Mouse (Mus musculus) spleen, postnatal 10 days (tissue): ENCODE data around the gene Dirc2.

ENCODE experiments used
- DNase-seq, 2 experiments: peaks; one replicate each; pipeline ENCODE4 v3.0.0; 2021 to 2022; ENCODE audit warnings: low spot score in 2 of 2

Gene Dirc2

GRCm38 (mm10) chr16:35740357-35740756, 28.8 kb downstream of the Dirc2 start:
- no peak for DNase-seq

DNA sequence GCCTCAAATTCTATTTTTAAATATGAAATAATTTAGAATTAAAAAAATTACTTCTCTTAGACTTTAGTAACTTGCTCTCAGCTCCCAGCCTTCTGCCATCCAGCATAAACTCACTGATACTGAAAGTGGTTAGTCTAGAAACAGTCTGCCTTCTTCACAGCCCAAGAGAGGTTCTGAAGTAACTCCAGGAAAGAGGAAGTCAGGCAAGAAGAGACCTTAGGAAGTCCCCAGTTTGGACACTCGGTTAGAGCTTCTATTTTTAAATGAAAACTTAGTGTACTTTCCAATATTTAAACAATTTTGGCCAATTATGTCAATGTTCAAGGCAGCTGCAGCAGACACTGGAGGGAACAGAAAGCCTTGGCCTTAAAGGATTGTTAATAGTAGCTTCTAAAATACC, 29.6 kb downstream of the Dirc2 start:
- DNase-seq = no peak

- DNase-seq = no peak
These were observed 30.9 kb downstream of the Dirc2 start for GRCm38 (mm10) chr16:35738096-35738767.

GRCm38 (mm10) chr16:35734038-35734437, 35.1 kb downstream of the Dirc2 start:
- DNase-seq = peak; percentile 77 to 86

DNA sequence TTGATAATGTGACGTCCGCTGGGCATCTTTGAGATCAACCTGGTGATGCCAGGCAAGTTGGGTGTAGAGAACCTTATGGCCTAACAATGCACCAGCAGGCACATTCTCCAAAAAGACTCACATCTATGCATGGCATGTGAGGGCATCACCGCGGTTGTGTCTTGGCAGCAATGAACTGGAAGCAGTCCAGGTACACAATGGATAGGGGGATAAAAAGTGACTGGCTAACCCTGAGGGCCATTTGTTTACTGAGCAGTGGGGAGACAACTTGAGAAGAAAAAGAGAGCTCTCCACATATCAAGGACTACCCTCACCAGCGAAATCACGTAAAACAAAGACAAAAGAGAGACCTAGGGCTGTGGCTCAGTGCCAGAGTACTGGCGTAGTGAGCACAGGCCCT, 37.1 kb downstream of the Dirc2 start:
- DNase-seq = no peak

DNA sequence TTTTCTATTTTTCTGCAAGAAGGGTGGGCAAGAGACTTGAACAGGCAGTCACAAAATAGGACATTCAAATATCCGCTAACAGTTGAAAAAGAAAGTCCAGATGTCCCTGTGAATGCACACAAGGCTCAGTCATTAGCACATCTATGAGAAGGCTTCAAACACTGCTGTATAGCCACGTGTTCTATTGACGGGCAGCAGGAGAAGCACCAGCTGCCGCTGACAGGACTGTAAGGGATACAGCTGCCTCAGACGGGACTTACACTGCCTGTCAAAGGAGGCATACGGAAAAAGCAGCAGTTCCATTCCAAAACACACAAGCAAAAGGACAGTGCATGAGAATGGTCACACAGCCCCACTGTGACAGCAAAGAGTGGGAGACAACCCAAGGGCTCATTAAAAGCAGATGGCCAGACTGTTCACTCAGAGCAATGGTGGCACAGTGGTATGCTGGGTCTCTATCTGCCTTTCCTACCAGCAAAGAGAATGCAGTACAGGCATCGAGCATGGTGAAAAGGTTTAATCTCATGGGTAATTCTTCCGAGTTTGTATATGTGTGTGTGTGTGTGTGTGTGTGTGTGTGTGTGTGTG, 39.9 kb downstream of the Dirc2 start:
- DNase-seq = no peak

DNA sequence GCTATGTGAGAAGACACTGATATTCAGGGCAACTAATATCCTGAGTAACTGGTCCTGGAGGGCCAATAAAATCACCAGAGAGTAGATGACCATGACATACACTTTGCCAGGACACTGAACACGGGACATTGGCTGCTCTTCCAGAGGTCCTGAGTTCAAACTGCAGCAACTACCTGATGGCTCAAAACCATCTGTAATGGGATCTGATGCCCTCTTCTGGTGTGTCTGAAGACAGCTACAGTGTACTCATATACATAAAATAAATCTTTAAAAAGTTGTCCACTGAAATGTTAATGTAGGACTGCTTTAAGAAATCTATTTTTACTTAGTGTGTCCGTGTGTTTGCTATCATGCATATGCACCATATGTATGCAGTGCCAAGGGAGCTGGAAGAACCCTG, 42.6 kb downstream of the Dirc2 start:
- DNase-seq = no peak

GRCm38 (mm10) chr16:35724561-35724960, 44.6 kb downstream of the Dirc2 start:
- no peak for DNase-seq

- no peak for DNase-seq
These were observed 51.4 kb downstream of the Dirc2 start for GRCm38 (mm10) chr16:35717761-35718160.

DNA sequence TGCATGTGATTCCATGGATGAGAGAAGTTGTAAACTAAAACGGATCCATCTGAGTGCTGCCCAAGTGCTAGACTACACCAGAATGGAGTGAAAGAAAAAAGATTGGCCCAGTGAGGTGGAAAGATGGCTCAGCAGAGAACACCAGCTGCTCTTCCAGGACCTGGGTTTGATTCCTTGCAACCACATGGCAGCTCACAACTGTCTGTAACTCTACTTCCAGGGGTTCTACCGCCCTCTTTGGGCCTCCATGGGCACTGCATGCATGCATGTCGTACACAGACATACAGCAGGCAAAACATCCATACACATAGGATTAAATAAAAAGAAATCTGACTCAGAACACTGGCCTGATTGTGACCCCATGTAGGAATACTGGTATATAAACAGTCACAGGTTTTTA, 52.9 kb downstream of the Dirc2 start:
- peak in 1 of 2 experiments; percentile 51 for DNase-seq

DNA sequence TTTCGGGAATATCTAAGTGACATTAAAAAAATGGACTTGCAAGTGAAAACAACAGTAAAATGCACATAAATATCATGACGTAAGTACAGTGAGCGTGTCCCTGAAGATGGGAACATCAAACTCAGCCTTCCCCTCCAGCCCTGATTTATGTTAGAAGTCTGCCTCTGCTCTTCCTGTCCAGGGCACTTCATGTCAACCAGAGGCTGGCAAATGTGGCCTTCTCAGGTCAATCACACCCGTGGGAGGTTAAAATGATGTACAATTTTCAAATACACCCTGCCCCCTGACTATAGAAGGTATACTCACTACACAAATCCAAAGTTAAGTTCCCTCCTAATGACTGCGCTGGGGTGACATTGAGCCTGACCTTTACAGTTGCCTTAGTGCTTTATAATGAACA, 53.4 kb downstream of the Dirc2 start:
- DNase-seq = no peak

GRCm38 (mm10) chr16:35715350-35715749, 53.8 kb downstream of the Dirc2 start:
- DNase-seq = no peak

- DNase-seq = no peak
These were observed 54.5 kb downstream of the Dirc2 start for GRCm38 (mm10) chr16:35714689-35715088.

DNA sequence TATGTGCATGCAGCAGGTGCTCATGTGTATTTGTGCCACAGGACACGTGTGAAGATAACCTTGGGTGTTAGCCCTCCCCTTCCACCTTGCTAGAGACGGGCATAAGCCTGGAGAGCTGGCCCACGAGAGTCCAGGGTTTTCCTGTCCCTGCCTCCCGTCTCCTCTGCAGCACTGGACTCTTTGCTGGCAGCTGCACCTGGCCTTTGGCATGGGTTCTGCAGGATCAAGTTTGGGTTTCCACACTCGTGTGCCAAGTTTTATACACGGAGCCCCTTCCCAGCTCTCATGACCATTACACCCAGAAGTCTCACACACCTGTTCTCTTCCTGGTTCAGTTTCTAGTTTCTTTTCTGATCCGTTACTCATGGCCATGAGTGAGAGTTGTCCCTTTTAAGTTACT, 55.5 kb downstream of the Dirc2 start:
- no peak for DNase-seq

DNA sequence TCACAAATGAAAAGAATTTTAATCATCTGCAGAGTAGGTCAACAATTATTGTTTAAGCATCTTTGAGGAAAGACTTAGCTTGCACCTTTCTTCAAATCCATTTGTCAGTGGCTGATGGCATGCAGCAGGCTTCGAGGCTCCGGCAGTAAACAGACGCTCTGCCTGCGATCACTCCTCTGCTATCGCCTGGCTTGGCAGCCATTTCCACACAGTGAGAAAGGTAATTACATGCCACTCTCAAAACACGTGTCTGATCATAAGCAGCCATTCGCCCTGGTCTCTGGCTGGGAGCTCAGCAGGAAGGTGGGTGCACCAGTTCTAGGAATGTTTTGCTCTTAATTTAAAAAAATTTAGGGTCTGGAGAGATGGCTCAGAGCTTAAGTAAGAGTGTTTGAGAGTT, 58.2 kb downstream of the Dirc2 start:
- no peak for DNase-seq

- DNase-seq = no peak
These were observed 62.2 kb downstream of the Dirc2 start for GRCm38 (mm10) chr16:35707004-35707403.

GRCm38 (mm10) chr16:35704796-35705195, 64.4 kb downstream of the Dirc2 start:
- DNase-seq = no peak

GRCm38 (mm10) chr16:35703763-35704679, 65.1 kb downstream of the Dirc2 start:
- DNase-seq = no peak

- no peak for DNase-seq
These were observed 67.3 kb downstream of the Dirc2 start for GRCm38 (mm10) chr16:35701823-35702222.

DNA sequence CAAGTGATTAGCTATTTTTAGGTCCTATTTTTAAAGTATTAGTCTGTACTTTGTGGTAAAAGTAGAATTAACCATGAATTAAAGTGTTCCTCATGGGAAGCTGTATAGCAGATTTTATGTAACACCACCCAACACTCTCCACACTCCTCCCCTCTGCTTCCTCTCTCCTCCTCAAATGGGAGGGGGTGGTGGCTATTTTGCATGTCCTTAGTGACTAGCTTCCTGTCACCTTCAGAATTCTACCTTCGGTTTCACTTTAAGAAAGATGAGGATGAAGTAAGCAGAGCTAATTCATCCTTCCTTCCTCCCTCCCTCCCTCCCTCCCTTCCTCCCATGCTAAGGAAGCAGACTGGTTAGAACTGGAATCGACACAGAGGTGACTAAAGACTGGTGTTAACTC, 73.1 kb downstream of the Dirc2 start:
- no peak for DNase-seq

- no peak for DNase-seq
These were observed 74.8 kb downstream of the Dirc2 start for GRCm38 (mm10) chr16:35694250-35694846.

GRCm38 (mm10) chr16:35691606-35692005, 77.5 kb downstream of the Dirc2 start:
- no peak for DNase-seq
